Mouse (Mus musculus): ENCODE results near the gene Sat1.
A peak's percentile ranks its signal among the peaks of the same experiment; 100 is the strongest.
"Not testable (repeated sequence)": the region's sequence is repeated elsewhere in the genome, so short reads cannot be mapped to it uniquely, and the experiment has no call there.

Sat1 gene

GRCm38 (mm10) chrX:155216271-155216670 lies at the start of gene Sat1:
Gene Sat1 (minus strand): TSS chrX:155216449.
- peak; percentile 100 for DNase-seq

- no peak for DNase-seq
These were observed 46.6 kb upstream of the Sat1 start for GRCm38 (mm10) chrX:155262915-155263252.

DNA sequence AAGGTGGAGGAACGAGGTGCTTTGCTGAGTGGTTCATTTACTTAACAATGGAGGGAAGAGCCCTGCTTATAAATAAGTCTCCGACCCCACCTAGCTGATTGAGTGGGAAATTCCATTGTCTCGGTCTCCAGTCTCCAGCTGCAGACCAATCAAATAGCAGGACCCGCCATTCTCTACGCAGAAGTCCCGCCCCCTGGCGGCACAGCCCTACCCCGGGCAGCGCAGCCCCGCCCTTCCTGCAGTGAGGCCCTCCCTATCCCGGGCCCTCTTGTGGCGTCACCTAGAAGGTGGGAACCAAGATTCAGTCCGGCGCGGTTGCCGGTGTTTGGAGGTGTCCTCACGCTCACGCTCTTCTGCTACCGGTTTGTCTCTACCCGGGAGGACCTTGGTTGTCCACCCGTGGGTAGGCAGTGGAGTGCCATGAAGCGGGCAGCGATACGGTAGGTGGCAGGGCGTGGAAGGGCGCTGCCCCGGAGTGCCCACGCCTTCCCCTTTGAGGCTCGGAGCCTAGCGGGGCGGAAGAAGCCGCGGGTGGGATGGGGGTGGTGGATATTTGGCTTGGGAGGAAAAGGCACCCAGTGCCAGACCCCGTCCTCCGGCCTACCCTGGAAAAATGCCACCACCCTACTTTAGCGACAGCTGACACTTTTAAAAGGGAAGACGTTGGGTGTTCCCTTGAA lies 46.1 kb upstream of the Sat1 start, which contains the start of gene Acot9:
Gene Acot9, plus strand, starts transcription at position 209 of the 680 bp plus-strand sequence.
- DNase-seq = peak; percentile 100

- DNase-seq = no peak
These were observed 40.6 kb upstream of the Sat1 start for GRCm38 (mm10) chrX:155256856-155257255.

DNA sequence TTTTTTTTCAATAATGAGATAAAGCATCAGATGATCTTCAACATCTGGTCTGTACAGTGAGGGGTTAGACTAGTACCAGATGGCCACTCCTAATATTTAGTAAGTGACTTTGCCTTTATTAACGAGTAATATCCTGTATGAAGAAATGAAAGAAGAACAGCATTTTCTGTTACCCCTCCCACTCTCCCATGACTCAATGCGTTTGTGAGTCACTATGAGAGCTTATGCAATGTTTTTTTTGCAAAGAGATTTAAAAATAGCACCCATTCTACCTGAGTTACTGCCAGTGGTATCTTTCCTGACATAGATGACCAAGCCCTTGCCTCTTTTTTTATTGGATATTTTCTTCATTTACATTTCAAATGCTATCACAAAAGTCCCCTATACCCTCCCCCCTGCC lies 2.0 kb upstream of the Sat1 start:
- no peak for DNase-seq

DNA sequence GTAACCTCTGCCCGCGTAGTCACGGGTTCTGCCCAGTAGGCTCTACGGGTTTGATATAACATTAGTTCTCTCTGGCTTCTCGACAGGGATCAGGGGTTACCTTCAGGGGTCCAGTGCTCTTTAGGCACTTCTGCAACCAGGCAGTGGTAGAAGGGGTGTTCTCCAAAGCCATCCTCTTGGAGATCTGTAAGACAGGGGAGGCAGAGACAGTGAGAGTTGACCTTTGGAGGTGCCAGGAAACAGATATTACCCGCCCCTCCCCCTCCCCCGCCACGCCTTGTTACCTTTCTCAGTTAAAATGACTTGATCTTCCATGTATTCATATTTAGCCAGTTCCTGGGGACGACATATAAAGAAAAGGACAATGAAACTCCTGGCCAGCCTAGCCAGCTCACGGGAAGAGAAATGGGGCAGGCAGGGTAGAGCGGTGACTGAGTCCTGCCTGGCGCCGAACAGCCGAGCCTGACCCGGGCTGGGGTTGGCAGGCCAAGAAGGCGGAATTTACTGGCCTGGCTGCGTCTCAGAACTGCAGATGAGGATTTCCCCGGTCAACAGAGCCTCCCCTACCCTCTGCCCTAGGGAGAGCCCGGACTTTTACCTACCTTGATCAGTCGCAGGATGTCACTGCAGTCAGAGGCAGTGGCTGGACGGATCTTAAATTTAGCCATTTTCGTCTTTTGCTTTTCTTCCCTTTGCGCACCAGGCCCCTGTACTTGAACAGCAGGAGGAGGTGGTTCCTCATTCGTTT lies 574 bp downstream of the Sat1 start:
- peak; percentile 86 for DNase-seq

DNA sequence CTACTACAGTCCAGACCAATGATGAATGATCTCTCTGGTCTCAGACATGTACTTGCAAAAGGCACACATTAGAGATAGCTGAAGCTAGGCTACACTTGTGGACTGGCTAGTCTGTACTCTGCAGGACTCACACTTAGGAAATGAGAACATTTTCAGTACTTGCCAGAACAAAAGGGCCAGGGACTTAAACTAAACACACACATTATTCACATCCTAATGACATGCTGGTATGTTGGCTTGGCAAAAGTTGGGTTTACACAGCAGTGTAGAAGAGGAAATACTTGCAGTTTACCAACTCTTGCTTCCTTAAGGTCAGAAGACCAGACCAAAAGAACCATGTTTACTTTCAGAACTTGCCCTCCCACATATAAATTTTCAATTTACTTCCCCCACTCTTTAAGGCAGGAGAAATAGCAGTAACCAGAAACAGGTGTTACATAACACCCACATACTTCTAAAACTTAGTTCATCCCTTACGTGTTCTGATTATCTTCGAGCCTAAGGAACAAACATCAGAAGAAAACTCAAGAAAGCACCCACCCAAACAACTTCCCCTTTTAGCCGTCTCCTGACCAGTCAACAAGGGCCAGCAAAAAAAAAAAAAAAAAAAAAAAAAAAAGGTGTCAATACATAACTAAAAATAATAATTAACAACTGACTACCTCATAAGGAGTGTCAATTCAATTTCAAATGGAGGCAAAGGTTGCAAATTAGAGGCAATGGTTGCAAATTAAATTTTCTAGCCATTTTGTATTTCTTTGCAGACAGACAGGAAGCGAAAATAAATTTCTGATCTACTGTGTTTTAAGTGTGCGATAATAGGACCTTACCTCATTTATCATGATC lies 1.7 kb downstream of the Sat1 start:
- no peak for DNase-seq

GRCm38 (mm10) chrX:155208671-155209070 lies 7.6 kb downstream of the Sat1 start:
- peak; percentile 93 for DNase-seq

- not testable (repeated sequence) for DNase-seq
These were observed 10.8 kb downstream of the Sat1 start for GRCm38 (mm10) chrX:155205436-155205835.

- DNase-seq = no peak
These were observed 13.6 kb downstream of the Sat1 start for GRCm38 (mm10) chrX:155202406-155203305.

DNA sequence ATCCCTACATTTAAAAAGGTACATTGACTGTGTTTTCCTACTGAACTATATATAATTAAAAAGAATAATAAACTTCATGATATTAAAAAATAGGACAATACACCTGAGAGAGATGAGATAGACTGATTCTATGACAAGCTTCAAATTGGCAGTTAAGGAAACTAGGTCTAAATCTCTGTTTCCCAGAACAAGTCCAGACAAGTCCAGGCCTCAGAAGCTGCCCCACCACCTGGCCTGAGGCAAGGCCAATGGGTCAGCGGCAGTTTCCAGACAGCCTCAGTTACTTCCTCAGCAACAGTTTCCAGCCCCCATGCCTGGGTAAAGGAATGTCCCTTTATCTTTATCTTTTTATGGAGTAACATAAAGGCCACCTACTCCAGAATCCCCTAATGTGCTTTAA lies 14.4 kb downstream of the Sat1 start:
- no peak for DNase-seq

DNA sequence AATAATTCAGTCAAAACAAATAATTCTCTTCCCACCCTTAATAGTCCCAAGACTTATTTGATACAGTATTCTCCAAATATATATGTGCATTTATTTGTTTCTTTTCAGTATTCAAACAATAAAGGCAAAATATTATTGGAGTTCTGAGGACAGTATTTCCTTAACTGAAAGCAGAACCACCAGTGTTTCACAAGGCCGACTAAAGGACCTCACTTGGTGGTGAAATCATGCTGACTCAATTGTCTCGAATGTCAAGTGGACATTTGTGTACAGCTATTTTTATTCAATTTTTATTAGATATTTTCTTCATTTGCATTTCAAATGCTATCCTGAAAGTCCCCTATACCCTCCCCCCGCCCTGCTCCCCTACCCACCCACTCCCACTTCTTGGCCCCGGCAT lies 21.3 kb downstream of the Sat1 start:
- DNase-seq = no peak

DNA sequence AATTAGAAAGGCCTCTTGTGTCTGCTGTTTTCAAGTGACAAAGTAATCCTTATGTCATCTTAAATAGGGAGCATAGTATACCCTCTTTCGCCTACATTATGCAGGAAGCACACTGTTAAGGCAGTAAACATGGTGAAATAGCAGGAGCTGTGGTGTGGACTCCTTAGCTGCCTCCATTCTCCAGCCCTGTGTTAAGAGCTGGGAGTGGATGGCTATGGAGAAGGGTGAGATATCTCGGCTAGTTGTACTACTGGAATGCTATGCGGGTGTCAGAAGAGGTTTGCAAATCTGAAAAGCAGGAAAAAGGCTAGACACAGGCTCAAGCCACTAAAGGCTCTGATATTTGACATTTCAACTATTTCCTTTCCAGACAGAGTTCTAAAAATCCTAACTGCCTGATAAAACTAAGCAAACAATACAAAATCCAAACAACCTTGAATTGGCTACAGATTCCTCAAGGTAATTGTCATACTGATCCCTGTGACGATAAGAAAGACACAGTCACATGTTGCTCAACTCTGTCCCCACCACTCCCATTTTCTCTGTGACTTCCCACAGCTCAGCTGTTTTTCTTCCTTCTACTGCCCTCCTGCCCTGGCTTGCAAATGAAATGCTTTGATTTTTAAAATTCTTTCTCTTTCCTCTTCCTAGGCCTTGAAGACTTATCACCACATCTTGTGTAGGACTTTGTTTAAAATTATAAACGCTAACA lies 22.4 kb downstream of the Sat1 start:
- no peak for DNase-seq

- peak; percentile 81 for DNase-seq
These were observed 24.3 kb downstream of the Sat1 start for GRCm38 (mm10) chrX:155191941-155192340.

DNA sequence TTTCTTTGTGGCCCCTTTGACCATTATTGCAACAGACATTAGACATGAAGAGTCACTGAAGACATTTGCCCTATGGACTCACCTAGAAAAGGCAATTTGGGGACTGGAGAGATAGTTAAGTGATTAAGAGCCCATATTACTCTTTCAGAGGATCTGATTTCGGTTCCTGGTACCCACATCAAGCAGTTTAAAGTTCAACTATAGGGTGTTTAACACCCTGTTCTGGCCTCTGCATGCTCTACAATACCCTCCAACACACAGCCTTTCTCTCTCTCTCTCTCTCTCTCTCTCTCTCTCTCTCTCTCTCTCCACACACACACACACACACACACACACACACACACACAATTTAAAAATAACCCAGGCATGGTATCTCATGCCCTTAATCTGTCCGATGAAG lies 38.6 kb downstream of the Sat1 start:
- DNase-seq = no peak

GRCm38 (mm10) chrX:155177230-155177629 lies 39.0 kb downstream of the Sat1 start:
- peak; percentile 86 for DNase-seq

DNA sequence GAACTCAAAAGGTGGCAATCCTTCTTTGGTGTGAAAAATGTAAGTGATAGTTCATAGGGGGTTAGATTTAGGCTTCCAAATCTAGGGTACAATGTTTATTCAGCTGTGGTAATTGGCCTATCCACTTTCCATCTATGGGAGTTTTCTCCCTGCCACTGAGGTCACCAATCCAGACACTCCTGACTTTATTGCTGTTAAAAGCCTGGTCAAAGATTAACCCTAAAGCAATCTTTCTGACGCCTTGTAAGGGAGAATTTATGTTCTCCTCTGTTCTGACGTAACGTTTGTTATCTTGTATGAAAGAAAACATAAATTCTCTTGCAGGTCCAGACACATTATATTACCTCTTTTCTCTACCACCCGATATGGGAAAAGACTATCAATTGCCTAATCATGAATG lies 40.7 kb downstream of the Sat1 start:
- DNase-seq = no peak

DNA sequence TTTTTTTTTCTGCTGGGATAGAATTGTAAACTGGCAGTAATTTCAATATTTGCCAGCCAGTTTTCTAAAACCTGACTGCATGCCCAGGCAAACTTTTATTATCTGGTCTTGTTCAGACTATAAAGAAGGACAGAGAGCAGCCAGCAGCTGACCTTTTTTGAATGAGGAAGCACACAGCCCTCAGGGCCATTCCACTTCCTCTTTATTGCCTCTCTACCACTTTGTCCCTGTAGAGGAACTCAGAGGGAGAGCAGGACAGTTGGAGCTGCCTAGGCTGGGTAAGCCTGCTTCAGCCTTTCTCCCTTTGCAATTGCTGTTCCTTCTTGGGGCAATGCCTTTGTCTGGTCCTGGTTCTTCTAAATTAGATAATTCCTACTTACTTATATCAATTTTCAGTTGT lies 43.9 kb downstream of the Sat1 start:
- DNase-seq = peak; percentile 88

DNA sequence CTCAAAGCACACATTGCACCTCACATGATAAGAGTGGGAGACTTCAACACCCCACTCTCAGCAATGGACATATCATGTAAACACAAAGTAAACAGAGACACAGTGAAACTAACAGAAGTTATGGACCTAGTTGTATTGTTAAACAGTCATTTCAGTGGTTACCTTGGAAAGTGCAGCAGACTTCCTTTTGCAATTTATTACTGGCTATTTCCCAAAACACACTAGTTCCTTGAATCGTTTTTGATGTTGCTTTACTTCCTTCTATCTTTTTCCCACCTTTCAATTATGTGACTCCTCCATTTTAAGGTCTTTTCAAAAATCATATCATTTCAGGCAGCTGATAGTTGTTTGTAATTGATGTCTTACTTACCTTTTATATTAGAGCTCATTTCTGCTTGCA lies 44.5 kb downstream of the Sat1 start:
- no peak for DNase-seq

DNA sequence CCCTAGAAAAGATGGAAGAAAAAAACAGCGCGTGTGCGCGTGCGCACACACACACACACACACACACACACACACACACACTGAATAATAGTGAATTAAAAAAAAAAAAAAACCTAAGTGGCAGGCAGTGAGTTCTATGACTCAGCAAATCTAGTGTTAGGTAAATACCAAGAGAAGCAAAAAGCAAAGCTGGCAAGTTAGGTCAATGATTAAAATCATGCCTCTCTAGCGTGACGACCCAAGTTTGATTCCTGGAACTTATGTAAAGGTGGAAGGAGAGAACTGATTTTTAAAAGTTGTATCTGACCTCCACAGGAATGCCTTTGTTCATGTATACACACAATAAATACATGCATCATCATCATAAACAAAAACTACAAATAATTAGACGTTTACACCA lies 46.4 kb downstream of the Sat1 start:
- no peak for DNase-seq

GRCm38 (mm10) chrX:155167667-155168066 lies 48.6 kb downstream of the Sat1 start:
- DNase-seq = no peak

DNA sequence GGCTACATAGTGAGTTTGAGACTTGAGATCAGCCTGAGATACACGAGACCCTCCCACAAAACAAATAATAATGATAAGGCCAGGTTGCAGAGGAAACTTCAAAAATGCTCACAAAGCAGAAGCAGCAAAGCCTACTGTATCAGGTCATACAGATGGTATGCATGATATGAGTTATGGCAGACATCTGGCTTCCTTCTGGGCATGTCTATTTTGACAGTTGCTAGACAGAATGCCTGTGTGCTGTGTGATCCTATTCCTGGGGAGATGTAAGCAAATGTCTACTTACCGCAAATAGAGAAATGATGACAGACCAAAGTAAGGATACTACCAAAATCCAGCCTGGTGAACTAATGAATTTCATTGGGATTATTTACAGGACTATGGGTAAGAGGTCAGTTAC lies 49.9 kb downstream of the Sat1 start:
- DNase-seq = no peak

All from heart, adult 11 months (tissue).